Mouse (Mus musculus) myocyte (in vitro differentiated cells): ENCODE results near the gene Strada. TPM values are rescaled to one million over a fixed set of nuclear protein-coding genes. Genes with fewer than 3 reads are reported as not detected.
A peak's percentile ranks its signal among the peaks of the same experiment; 100 is the strongest.

Experiments
- H3K27me3 ChIP-seq: one replicate; pipeline ENCODE4 v1.6.1; 2011; ENCODE audit not compliant: control insufficient read depth, insufficient read depth, insufficient read length
- H3K36me3 ChIP-seq: one replicate; pipeline ENCODE4 v1.6.1; 2011; ENCODE audit not compliant: control insufficient read depth, insufficient read depth
- H3K4me2 ChIP-seq: one replicate; pipeline ENCODE4 v1.6.1; 2011; ENCODE audit warnings: low read depth, control low read depth
- H3K4me3 ChIP-seq: one replicate; pipeline ENCODE4 v1.5.1; 2011; ENCODE audit warnings: mild to moderate bottlenecking, control low read depth, moderate library complexity
- H3K79me2 ChIP-seq: one replicate; pipeline ENCODE4 v1.6.1; 2011; ENCODE audit not compliant: control insufficient read depth, insufficient read depth
- H3ac ChIP-seq: one replicate; pipeline ENCODE4 v1.6.1; 2011; ENCODE audit not compliant: control insufficient read depth, insufficient read length
- CEBPB ChIP-seq: IDR thresholded peaks from 2 replicates; pipeline ENCODE4 v1.6.1; 2011; ENCODE audit warnings: mild to moderate bottlenecking, moderate library complexity; ENCODE audit not compliant: poor library complexity, insufficient read depth, severe bottlenecking
- E2F4 ChIP-seq: IDR thresholded peaks from one replicate; pipeline ENCODE4 v1.6.1; 2011; ENCODE audit warnings: mild to moderate bottlenecking, control low read depth, moderate library complexity; ENCODE audit not compliant: insufficient read depth
- MAX ChIP-seq: IDR thresholded peaks from one replicate; pipeline ENCODE4 v1.6.1; 2011; ENCODE audit warnings: low read depth, mild to moderate bottlenecking, control low read depth
- MYOD1 ChIP-seq, 3 experiments: IDR thresholded peaks; one replicate each; pipeline ENCODE4 v1.6.1; 2011; ENCODE audit warnings: control low read depth in 2 of 3, low read depth in 2 of 3, mild to moderate bottlenecking in 2 of 3, moderate library complexity in 1 of 3; ENCODE audit not compliant: insufficient read length in 2 of 3, control insufficient read depth in 1 of 3
- MYOG ChIP-seq, 3 experiments: IDR thresholded peaks; one replicate each; pipeline ENCODE4 v1.6.1; 2011; ENCODE audit warnings: control low read depth in 2 of 3, low read depth in 2 of 3, mild to moderate bottlenecking in 2 of 3; ENCODE audit not compliant: insufficient read length in 2 of 3, control insufficient read depth in 1 of 3, insufficient read depth in 1 of 3
- POLR2A ChIP-seq: IDR thresholded peaks from one replicate; pipeline ENCODE4 v1.6.1; 2011; ENCODE audit warnings: low read depth, mild to moderate bottlenecking, control low read depth, moderate library complexity; ENCODE audit not compliant: insufficient read length
- POLR2AphosphoS2 ChIP-seq: IDR thresholded peaks from one replicate; pipeline ENCODE4 v1.6.1; 2011; ENCODE audit warnings: low read depth, control low read depth; ENCODE audit not compliant: insufficient read length
- REST ChIP-seq: IDR thresholded peaks from one replicate; pipeline ENCODE4 v1.6.1; 2011; ENCODE audit warnings: mild to moderate bottlenecking, control low read depth, moderate library complexity; ENCODE audit not compliant: insufficient read depth, insufficient read length
- SRF ChIP-seq: IDR thresholded peaks from one replicate; pipeline ENCODE4 v1.6.1; 2011; ENCODE audit warnings: low read depth; ENCODE audit not compliant: control insufficient read depth, insufficient read length
- TCF12 ChIP-seq: IDR thresholded peaks from one replicate; pipeline ENCODE4 v1.6.1; 2011; ENCODE audit warnings: mild to moderate bottlenecking, control low read depth; ENCODE audit not compliant: poor library complexity, insufficient read depth, severe bottlenecking
- TCF3 ChIP-seq: IDR thresholded peaks from one replicate; pipeline ENCODE4 v1.6.1; 2011; ENCODE audit warnings: low read depth, control low read depth; ENCODE audit not compliant: insufficient read length
- USF1 ChIP-seq: IDR thresholded peaks from one replicate; pipeline ENCODE4 v1.6.1; 2011; ENCODE audit warnings: low read depth, mild to moderate bottlenecking, control low read depth, moderate library complexity
- polyA plus RNA-seq: library from polyadenylated mRNA; unstranded; fragments of >200 nt; fragmentation: generic; extraction: Trizol; gene quantifications from one replicate; pipeline ENCODE4 v1.2.1, GENCODE M21; 2012; ENCODE audit warnings: missing spikeins

Gene Strada
- polyA plus RNA-seq, 1 experiment: 25.9 TPM

DNA sequence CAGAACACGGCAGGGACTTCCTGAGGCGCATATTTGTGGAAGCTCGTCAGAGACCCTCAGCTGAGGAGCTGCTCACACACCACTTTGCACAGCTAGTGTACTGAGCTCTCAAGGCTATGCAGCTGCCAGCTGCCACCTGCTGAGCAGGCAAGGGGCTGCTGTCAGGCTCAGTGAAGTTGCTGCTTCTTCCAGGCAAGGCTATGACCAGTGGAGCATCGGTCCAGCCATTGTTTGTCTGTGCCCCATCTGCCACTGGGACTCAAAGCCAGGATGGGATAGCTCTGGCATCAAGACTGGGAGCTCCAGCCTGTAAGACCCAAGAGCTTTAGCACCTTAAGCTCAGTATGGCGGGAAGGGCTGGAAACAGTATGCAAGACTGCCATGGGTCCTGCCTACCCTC is 47.9 kb downstream of the Strada start:
- TF ChIP-seq POLR2AphosphoS2: no peak
- no peak for TF ChIP-seq MYOG (IDR thresholded peaks at IDR 0.05; ENCODE audit: control insufficient read depth in 1 of 3, insufficient read depth in 1 of 3, insufficient read length in 2 of 3, low read depth in 2 of 3)
- H3K79me2 ChIP-seq: no peaks in the 10 kb centered on the region
- no peak overlapping the region for H3ac ChIP-seq
- H3K27me3 ChIP-seq: no peaks in the 10 kb centered on the region
- H3K4me3 ChIP-seq: no peak overlapping the region
- H3K4me2 ChIP-seq: no peak overlapping the region
- H3K36me3 ChIP-seq: peaks cover 19% of the 10 kb centered on the region

DNA sequence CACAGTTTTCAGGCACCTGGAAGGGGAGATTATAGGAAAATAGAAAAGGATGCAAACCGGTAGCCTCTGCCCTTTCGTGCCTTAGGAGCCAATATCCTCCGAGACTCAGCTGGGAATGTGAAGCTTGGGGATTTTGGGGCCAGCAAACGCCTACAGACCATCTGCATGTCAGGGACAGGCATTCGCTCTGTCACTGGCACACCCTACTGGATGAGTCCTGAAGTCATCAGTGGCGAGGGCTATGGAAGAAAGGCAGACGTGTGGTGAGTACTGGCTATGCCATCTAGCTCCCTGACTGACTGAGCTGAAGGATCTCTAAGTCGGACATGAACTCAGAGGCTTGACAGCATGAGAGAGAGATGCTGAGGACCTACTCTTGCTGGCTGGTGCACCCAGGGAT is 49.8 kb downstream of the Strada start:
- H3K79me2 ChIP-seq: no peaks in the 10 kb centered on the region
- H3K36me3 ChIP-seq: peaks cover 34% of the 10 kb centered on the region
- H3K4me2 ChIP-seq: no peak overlapping the region
- TF ChIP-seq E2F4 (no peak), SRF (no peak), USF1 (no peak), CEBPB (no peak), MAX (no peak), MYOG (IDR thresholded peaks at IDR 0.05; ENCODE audit: control insufficient read depth in 1 of 3, insufficient read depth in 1 of 3, insufficient read length in 2 of 3, low read depth in 2 of 3) (no peak), TCF12 (no peak), POLR2A (no peak), MYOD1 (IDR thresholded peaks at IDR 0.05; ENCODE audit: control insufficient read depth in 1 of 3, insufficient read length in 2 of 3, low read depth in 2 of 3) (no peak), POLR2AphosphoS2 (no peak)
- H3K4me3 ChIP-seq: no peak overlapping the region
- H3K27me3 ChIP-seq: no peaks in the 10 kb centered on the region
- H3ac ChIP-seq: no peak overlapping the region

DNA sequence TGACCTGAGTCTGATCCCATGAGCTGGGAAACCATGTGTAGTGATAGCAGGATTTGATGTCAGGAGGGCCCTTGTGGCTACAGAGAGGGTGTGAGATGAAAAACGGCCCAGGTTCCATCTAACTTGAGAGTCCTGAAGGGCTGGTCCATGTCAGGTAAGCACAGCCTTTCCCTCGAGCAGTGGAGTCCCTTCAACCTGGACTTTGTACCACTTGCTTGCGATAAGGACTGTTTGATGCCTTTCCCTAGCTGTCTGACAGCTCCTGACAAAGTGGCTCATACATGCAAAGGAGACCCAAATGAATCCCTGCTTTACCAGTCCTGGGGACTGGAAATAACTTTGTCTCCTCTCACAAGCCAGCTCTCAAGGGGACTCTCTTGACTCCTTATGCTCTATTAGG is 50.7 kb downstream of the Strada start:
- Histone ChIP-seq H3ac (no peak overlapping the region), H3K36me3 (peaks cover 34% of the 10 kb centered on the region), H3K27me3 (no peaks in the 10 kb centered on the region), H3K4me2 (no peak overlapping the region), H3K79me2 (no peaks in the 10 kb centered on the region), H3K4me3 (no peak overlapping the region)
- TF ChIP-seq POLR2AphosphoS2 (no peak), TCF3 (no peak), MYOD1 (IDR thresholded peaks at IDR 0.05; ENCODE audit: control insufficient read depth in 1 of 3, insufficient read length in 2 of 3, low read depth in 2 of 3) (no peak), USF1 (no peak), SRF (no peak), POLR2A (no peak), MAX (no peak), CEBPB (no peak), E2F4 (no peak), MYOG (IDR thresholded peaks at IDR 0.05; ENCODE audit: control insufficient read depth in 1 of 3, insufficient read depth in 1 of 3, insufficient read length in 2 of 3, low read depth in 2 of 3) (no peak), TCF12 (no peak), REST (no peak)

DNA sequence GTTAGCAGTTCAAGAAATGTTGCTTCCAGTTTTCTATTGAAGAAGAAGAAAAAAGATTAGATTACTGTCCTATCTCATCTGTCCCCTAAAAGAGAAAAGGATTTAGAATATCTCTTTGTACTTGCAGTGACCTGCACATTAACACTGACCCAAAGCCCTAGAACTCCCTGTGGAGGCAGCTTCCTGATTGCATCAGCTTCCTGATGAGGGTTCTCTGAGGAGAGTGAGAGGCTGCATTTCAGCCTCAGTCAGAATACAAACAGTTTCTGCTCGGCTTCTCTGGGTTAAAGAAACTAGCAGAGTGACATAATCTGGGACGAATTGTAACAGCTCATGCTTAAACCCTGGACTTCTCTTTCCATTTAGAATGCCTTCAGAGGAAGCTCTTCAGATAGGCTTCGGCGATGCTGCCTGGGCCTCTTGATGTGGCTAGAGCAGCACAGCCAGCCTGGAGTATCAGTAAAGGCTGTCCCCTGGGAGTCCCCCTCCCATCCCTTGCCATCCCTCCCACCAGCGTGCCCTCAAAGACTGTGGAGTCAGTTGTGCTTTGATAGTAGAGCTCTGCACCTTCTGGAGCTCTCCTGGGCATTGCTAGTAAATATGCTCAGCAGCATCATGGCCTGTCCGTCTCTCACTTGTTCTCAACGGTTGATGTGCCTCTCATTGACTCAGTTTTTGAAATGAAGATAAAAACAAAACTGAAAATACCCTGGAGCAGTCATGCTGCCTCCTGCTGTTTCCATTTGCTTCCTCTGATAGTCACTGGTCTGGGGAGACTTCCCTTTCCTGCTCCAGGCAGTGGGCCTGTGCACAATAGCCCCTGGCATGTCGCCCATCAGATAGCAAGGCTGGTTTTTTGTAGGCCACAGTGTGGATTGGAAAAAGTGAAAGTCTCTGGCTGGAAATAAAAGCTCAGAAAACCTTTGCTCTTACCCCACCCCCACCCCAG is 67.1 kb downstream of the Strada start:
- peaks cover 11% of the 10 kb centered on the region for H3K36me3 ChIP-seq

DNA sequence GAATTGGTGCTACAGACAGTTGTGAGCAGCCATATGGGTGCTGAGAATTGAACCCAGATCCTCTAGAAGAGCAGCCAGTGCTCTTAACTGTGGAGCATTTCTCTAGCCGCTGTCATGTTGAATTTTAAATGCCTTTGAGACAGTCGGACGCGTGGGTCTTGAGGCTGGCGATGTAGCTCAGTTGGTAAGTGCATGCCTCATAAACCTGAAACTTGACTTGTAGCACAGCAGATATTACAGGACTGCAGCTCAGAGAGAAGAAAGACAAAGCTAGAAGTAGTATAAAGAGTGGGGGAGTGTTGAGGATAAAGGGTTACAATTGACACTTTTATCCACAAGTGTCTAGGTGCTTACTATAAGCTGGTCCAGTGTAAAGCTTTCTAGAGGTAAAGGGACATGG is 69.5 kb downstream of the Strada start:
- H3K79me2 ChIP-seq: no peaks in the 10 kb centered on the region
- no peaks in the 10 kb centered on the region for H3K27me3 ChIP-seq
- TF ChIP-seq POLR2A (no peak), MYOG (IDR thresholded peaks at IDR 0.05; ENCODE audit: control insufficient read depth in 1 of 3, insufficient read depth in 1 of 3, insufficient read length in 2 of 3, low read depth in 2 of 3) (no peak), USF1 (no peak), CEBPB (no peak), REST (no peak), MAX (no peak), POLR2AphosphoS2 (no peak), MYOD1 (IDR thresholded peaks at IDR 0.05; ENCODE audit: control insufficient read depth in 1 of 3, insufficient read length in 2 of 3, low read depth in 2 of 3) (no peak), TCF12 (no peak), E2F4 (no peak)
- H3ac ChIP-seq: no peak overlapping the region
- H3K36me3 ChIP-seq: peaks cover 24% of the 10 kb centered on the region
- no peak overlapping the region for H3K4me3 ChIP-seq
- H3K4me2 ChIP-seq: no peak overlapping the region

More for the DNA sequence above, 67.1 kb downstream of the Strada start:
- Histone ChIP-seq H3K4me2 (peak overlapping the region; percentile 21), H3K79me2 (no peaks in the 10 kb centered on the region), H3K27me3 (no peaks in the 10 kb centered on the region), H3K4me3 (no peak overlapping the region), H3ac (no peak overlapping the region)
- TF ChIP-seq MAX (no peak), E2F4 (no peak), CEBPB (peak; percentile 88)
